Mouse (Mus musculus) naive thymus-derived CD4-positive, alpha-beta T cell, adult 2 months (primary cell): ENCODE measurements at regions not wholly inside any gene's neighbourhood (a gene's known extent, or its start where the extent isn't known, plus 50 kb on each side); places are given as distances from the start of the nearest gene placed in this dataset.
A peak's percentile ranks its signal among the peaks of the same experiment; 100 is the strongest.
"Not testable (repeated sequence)": the region's sequence is repeated elsewhere in the genome, so short reads cannot be mapped to it uniquely, and the experiment has no call there.

Experiments used
- DNase-seq: peaks from one replicate; pipeline ENCODE4 v3.0.0-alpha.2; 2011; ENCODE audit warnings: low read depth

DNA sequence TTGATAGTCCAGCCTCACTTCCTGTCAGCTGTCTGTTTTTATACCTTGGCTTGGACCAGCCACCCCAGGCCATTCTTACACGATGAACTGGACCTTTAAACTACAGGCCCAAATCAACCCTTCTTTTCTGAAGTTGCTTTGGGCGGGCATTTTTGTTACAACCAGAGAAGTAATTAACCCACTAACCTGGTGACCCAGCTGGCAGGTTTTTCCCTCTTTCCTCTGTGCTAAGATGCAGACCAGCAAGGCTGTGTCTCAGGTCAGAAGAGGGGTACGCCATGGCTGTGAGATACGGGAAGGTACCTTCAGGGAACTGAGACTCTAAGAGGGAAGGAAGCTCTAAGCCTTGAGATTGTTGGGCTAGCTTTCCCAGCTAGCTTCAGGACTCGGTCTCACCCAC lies 105.7 kb upstream of the Klf3 start:
- no peak for DNase-seq

DNA sequence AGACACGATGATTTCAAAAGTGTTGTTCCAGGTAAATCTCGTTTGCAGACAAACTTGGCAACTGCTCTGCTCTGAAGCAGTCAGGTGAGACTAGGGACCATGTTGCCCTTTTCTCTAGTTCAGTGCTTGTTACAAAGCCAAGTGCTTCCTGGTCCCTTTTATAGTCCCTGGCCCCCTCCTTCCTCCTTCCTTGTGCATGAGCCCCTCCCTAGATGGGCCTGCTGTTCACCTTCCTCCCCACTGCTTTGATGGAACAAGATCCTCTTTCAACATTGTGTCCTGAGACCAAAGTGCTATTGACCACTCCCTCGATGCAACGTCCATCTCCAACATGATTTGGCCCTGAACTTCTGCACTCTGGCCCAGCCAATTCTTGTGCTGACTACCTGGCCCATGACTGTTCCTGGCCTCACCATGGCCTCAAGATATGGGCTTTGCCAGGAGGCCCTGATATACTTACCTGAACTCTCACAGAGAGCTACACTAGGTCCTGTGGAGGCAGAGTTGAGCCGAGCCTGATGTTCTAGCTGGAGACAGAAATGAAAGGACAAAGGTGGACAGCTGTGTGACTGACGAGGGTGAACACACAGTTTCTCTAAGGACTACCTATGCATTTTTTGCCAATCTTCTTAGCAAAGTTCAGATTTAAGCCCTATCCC lies 104.6 kb upstream of the Klf3 start:
- DNase-seq = no peak

DNA sequence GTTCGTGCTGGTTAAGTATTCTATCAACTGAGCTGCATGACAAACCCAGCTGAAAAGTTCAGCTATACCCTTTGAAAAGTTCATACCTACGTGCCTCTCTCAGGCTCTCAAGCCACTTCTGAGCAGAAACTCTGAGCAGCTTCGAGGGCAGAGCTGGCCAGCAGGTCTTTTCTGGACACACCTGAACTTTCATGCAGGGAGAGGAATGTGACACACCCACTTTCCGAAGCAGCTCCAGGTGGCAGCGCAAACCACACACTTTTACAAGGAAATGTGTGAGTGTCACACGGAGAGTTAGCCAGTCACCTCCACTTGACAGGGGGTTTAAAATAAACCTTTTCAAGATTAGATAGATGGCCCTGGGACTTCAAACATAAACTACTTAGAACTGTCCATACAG lies 103.2 kb upstream of the Klf3 start:
- DNase-seq = no peak

DNA sequence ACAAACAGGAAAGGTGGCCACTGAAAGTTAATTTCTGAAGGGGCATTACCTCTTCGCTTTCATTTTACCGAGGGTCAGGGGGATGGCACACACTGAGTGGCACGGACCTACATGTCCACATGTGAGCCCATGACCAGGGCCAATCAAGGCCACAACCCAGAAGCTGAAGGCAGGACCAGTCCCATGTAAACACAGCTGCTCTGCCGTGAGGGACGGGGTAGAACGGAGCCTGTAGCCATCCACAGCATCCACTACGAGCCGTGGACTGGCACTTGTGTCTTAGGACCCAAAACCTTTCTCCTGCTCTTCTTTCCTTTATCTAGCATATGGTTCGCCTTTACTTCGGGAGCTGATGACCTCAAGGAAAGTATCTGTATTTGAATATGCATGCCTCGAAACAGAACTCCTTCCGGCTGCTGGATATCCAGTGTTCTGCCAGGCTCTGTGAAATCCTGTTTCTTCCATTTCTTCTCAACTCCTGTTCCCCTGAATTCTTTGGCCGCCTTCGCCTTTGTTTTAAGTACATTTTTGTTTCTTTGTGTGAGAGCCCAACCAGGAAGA lies 101.9 kb upstream of the Klf3 start:
- no peak for DNase-seq

DNA sequence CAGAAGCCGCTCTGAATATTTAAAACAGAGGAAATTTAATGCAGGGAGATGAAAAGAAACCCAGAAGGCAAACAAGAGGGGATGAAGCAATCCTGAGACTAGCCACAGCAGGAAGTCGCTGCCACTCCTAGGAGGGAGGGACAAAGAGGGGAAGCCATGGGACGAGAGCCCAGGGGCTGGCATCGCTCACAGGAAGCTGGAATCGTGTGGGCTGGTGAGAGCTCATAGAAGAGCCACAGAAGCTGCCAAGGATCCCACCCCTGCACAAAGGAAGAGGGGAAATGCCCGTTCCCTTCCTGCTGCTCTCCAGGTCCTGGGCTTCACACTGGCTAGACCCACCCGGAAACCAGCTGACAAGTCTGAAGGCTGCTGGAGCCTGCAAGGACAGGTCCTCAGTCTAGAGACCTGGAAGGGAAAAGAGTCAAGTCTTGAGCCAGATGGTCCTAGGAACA lies 101.4 kb upstream of the Klf3 start:
- DNase-seq = peak; percentile 32

DNA sequence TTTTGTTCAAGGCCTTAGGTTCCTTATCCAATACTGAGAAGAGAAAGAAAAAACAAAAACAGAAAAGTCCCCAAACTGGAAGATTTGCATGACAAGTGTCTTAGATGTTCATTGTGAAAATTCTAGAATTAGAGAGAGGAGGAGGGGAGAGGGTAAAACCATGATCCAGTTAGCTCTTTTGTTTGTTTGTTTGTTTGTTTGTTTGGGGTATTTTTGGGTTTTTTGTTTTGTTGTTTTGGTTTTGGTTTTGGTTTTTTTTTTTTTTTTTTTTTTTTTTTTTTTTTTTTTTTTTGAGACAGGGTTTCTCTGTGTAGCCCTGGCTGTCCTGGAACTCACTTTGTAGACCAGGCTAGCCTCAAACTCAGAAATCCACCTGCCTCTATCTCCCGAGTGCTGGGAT lies 100.8 kb upstream of the Klf3 start:
- not testable (repeated sequence) for DNase-seq

DNA sequence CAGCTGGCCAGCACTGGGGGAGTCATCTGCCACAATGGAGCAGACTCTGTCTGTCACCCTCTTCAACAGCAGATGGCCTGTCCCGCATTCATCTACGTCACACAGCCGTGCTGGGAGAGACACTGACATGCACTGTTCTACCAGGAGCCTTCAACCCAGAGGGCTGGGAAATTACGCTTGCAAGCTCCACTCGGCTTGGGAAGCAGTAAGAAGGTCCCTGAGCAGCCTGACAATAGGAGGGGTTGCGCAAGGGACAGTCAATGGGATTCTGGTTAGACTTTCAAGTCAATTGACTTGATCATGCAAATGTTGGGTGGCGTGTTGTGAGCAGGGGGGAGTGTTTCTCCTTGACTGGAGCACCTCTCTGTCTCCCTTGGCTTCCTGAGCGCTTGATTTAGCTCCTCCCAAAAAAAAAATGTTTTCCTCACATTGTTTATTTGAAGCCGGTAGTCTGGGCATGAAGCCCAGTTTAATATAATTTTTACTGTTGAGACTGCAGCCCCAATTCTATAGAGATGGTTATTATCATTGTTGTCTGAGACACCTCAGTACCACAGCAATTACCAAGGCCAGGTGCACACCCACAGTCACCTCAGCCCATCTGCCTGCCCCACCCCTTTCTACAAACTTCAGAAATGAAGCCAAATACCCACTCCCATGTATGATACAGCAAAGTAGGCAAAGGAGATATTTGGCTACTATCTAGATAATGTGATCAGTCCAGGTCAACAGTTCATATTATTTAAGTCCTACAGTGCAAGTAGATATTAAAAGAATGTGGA lies 99.9 kb upstream of the Klf3 start:
- DNase-seq = no peak

DNA sequence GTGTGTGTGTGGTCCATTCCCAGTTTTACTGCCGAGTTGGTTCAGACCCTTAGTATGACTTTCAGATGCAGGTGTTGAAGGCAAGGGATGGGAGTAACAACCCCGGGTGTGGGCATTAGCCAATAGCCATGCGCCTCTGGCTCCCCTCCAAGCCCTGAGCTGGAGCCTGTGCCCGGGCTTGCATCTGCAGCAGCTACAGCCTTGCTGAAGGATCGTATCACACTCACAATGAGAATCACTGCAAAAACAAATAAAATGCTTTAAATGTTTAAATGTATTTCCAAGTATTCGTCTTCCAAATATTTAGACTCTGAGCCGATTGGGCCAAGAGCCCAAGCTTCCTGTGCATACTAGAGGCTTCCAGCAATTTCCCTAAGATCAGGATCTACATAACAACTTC lies 99.0 kb upstream of the Klf3 start:
- DNase-seq = no peak

DNA sequence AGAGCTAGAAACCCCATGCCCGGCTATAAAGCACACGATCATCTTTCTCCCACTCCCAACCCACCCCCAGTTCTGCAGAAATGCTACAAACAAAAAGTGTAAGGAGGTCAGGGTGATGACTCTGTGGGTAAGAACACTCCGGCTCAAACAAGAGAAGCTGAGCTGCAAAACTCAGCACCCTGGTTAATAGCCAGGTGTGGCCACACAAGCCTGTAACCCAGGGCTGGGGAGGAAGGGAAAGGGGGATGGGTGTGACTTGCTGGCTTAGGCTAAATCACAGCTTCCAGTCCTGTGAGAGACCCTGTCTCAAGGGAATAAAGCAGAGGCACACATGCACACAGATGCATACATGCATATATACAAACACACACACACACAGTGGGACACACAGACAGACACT lies 96.6 kb upstream of the Klf3 start:
- no peak for DNase-seq

DNA sequence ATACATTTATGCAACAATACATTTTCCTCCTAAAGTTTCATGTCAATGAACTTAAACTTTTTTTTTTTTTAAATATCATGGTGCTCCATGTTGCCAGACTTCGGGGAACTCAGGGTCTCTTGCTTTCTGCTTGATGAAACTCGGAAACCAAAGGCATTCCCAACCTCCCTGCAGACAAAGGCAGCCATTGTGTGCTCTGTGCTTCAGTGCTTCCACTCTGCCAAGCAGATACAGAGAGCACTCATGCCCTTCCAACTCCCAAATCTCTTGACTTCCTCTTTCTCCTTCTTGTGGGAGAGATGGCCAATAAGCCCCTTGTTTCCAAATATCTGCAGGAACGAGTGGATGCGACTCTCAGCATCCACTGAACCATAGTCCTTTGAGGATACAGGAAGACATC lies 94.0 kb upstream of the Klf3 start:
- no peak for DNase-seq

DNA sequence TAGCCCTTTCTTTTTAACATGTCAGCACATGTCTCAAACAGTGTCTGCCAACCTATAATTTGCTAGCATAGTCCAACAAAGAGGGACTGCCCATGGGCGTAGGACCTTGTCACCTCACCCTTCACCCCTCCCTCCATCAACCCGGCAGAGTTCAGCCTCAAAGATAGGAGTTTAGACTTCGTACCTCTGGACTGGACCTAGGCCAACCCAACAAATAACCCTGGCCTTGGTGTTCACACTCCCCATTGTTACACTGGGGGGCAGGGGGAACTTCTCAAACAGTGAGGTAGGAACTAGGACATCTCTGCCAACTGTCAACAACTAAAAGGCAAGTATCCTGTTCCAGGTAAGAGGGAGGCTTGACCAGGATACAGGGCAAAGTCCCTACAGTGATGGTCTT lies 93.0 kb upstream of the Klf3 start:
- no peak for DNase-seq

DNA sequence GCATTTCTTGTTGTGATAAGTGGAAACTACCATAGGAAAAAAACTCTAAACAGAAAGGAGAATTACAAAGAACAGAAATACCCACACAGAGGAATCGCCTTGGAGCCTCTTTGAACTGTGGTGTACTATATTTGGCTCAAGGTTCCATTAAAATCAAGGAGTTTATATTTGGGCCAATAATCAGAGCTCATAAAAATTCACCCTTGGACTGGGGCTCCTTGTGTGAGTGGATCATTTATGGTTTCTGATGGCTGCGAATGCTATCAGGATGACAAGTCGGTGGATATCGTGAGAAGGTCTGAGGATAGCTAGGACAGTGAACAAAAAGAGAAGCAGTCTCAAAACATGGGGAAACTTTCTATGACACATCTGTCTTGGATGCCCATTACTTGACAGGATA lies 92.2 kb upstream of the Klf3 start:
- no peak for DNase-seq

DNA sequence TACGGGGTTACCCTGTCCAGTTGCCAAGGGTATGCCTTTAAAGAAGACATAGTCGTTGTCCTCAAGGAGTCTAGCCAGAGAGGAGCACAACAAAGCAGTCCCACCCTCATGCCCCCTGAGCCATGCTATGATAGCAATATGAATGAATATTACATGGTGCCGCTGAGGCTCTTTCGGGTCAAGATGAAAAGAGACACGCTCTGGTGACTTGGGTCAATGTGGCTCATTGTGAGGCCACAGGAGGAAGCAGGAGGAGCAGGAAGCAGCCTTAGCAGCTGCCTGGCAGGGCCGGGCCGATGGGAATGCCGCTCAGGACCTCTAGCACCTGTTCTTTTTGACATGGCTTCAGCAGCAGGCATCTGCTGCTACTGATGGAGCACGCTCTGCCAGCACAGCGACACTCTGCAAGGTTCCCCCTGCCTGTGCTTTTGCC lies 89.0 kb upstream of the Klf3 start:
- DNase-seq = no peak

DNA sequence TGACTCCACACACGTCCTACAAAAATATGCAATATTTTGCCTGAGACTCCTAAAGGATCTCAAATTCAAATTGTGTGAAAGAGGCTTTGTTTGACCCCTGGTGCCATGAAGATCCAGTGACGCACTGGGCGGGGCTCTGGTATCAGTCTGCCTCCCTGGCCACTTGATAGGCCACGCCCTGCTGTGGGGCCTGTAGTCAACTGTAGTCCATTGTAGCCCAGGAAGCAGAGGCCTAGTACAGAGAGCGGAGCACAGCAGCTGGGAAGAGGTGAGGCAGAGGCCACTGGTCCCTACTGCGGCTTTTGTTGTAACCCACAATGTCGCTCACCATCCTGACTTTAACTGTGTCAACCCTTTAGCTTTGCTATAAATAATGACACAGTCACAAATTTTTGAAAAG lies 88.5 kb upstream of the Klf3 start:
- DNase-seq = no peak

DNA sequence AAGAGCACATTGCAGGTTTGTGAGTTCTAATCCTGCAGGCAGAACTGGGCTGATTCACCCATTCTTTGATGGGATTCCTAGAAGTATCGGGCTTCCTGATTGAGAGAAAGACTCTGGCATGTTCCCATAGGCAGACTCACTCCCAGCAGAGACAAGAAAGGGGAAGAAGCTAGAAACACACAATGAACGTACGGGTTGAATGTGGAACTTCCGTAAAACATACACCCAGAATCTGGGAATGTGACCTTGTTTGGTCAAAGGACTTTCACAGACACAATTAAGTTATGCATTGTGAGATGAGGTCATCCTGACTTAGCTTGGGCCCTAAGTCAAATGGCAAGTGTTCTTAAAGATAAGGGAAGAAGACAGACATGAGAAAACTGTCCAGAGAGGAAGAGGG lies 86.6 kb upstream of the Klf3 start:
- no peak for DNase-seq

DNA sequence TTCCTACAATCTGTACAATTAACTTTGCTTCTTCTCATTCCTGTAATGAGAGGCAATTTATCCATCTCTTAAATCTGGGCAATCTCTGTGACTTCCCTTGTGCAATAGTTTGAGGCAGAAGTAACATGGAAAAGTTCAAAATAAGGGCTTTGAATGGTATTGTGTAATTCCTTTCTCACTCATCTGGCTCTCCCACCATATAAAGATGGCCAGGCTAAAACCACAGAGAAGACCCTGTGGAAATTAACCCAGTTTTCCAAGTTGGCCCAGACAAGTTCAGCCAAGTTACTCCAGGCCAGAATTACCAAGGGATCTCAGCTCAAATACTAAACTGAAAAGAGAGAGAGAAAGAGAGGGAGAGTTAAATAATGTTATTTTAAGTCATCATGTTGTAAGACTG lies 81.0 kb upstream of the Klf3 start:
- no peak for DNase-seq

DNA sequence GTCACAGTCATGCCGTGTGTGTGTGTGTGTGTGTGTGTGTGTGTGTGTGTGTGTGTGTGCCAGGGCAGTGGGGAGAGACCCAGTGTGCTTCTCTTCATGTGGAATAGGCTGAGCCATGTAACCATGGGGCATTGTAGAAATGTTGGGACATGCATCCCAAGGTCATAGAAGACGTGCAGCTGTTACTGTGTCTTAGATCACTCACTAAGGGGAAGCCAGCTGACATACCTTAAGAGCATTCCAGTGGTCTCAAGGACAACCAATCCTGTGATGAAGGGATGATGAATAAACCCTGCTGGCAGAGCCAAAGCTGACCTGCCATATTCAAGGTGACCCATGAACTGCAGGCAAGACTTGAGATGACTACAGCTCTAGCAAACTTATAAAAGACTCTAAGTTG lies 75.3 kb upstream of the Klf3 start:
- no peak for DNase-seq

DNA sequence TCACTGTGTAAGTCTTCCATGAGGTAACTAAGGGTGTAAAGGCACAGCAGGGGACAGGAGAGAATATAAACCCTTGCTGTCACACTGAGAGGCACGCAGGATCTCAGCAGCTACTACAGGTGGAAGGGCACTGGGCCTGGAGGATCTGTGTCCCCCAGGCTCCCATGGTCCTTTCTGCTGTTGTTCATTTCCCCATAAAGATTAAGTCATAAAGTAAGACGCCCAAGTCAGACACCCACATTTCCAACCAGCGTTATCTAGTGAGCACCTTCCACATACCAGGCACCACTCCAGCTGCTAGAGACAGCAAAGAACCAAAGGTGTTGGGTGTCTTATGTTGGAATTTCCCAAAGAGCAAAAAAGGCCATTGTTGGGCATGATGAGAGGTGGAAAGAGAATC lies 70.8 kb upstream of the Klf3 start:
- no peak for DNase-seq

DNA sequence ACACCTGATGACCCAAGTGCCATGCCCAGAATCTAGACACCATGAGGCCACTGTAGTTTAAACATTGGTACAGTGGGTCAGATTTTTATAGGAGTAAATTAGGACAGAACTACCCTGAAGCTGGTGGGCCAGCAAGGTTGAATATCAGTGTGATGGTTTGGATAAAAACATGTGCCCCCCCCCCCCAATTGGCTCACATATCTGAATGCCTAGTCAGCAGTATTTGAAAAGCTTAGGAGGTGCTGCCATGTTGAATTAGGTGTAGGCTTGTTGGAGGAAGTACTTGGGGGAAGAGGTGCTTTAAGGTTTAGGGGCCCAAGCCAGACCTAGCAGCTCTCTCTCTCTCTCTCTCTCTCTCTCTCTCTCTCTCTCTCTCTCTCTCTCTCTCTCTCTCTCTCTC lies 66.2 kb upstream of the Klf3 start:
- DNase-seq = no peak

DNA sequence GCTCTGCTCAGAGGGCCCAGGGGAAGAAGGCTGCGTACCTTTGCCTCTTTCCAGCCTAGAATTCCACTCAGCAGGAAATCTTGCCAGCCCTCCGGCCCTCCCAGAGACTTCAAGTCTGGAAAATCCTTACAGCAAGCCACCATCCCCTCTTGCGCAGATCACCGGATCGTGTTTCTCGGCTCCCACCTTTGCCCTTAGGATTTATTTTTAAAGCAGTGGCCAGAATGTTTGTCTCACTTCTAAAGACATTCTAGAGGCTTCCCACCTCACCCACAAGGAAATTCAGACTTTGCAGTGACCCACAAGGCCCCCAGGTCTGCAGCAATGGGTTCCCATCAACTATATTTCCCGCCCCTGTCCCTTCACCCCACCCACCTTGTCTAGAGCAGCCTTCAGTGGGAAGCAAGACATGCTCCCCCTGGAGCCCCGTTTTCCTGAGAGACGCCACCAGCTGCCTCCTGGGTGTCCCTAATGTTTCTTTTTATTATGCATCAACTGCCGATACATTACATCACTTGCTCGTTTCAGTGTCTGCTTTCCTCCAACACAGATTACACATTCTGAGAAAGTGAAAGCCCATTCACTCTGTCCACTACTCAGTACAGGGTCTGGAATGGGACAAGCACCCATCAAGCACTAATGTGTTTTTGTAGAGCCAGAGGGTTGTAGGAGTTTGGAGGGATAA lies 65.0 kb upstream of the Klf3 start:
- no peak for DNase-seq

DNA sequence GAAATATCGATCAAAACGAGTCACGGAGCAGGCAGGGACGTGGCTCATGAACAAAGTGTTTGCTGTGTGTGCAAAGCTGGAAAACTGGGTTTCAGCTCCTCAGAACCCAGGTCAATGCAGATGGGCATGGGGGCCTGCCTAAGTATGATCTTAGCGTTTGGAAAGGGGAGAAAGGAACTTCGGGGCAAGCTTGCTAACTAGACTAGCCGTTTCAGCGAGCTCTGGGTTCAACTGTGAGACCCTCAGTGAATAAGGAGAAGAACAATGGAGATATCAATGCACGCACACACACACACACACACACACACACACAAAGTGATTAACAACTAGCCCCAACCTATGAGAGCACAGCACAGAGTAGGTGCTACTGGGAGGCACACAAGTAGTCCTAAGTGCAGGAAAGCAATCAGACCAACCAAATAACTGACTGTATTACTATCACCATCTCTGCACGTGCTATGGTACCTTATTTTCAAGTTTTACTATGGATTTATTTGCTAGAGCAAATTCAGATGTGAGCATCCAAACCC lies 64.3 kb upstream of the Klf3 start:
- no peak for DNase-seq

DNA sequence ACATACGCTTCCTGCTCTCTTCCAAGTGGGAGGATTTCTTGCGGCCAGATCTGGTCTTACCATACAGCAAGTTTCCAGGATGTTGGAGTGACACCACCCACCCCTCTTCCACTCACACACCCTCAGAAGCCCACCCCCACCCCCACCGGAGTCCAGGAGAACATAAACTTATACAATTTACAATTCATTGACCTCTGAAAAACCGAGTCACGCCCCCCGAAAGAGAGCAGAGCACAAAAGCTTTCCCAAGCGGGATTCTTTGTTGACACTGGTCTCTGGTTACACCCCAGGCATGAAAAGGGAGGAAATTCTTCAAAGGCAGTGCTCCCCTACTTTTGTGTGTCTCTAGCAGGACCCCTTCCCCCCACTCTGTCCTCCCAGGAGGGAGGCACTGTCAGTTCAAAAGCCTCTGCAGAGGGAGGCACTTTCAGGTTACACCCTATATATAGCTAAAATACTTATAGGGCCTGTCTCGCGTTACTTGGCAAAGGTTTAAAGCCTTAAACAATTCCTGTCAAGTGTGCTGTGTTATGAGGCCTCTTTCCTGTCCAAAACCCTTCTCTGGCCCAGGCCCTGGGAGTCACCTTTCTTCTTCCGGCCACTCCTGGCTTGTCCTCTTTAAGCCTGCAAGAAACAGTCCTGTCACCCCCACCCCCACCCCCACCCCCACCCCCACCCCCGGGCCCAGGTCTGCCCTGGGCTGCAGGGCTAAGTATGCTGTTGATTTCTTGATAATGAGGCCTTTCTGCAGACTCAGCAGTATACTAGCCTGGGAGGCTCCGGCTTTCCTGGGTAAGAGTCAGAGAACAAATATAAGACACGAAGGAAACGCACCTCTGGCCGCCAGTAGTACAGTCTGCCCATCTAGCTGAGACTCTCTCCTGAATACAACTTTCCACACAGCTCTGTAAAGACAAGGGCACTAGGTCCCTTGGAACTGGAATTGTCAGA lies 63.6 kb upstream of the Klf3 start:
- DNase-seq = no peak
